Mouse (Mus musculus): ENCODE results near the gene Nckipsd. TPM values are rescaled to one million over a fixed set of nuclear protein-coding genes. Genes with fewer than 3 reads are reported as not detected.

Gene Nckipsd
- total RNA-seq (2014; rRNA removed): 2.2 and 2.8 TPM in 2 replicates
- polyA plus RNA-seq (2012; rRNA removed): 5.8 and 7.7 TPM in 2 replicates

GRCm38 (mm10) chr9:108808163-108808665 lies at the start of gene Nckipsd:
Nckipsd (plus strand) TSS chr9:108808368.
- H3K9ac ChIP-seq (ENCODE audit: low read depth, low read length): peak within 1 kb of the TSS; percentile 99
- TF ChIP-seq POLR2A (IDR thresholded peaks at IDR 0.05; ENCODE audit: extremely low read depth, insufficient read depth, low read length) (0 out of 2 replicates have a peak, but pooled peaks have one; percentile 39), CTCF (IDR thresholded peaks at IDR 0.05; ENCODE audit: low read depth, low read length) (peak; percentile 81)
- H3K27me3 ChIP-seq (ENCODE audit: control insufficient read depth, insufficient read depth, low read length): no peaks in the 10 kb centered on the region
- DNase-seq (ENCODE audit: extremely low read depth, low read depth, low spot score): no peak
- H3K27ac ChIP-seq (replicated peaks; ENCODE audit: insufficient read depth, low read depth, low read length): peak within 1 kb of the TSS; percentile 23; the same call in 1 of the 2 replicates
- H3K4me1 ChIP-seq (ENCODE audit: control insufficient read depth, insufficient read depth, low read length): peaks cover 4% of the 10 kb centered on the region; the same call in 1 of the 2 replicates
- WGBS: 1% methylated on average over 62 of the region's 62 CpGs
- H3K79me2 ChIP-seq (ENCODE audit: control insufficient read depth, insufficient read depth, low read length): no peaks in the 10 kb centered on the region
- peaks cover 26% of the 10 kb centered on the region for H3K36me3 ChIP-seq (ENCODE audit: control insufficient read depth, insufficient read depth, low read length)
- peak within 1 kb of the TSS; percentile 91 for H3K4me3 ChIP-seq (ENCODE audit: insufficient read depth, low read depth, low read length)

GRCm38 (mm10) chr9:108759121-108759520 lies 49.0 kb upstream of the Nckipsd start:
- no peaks in the 10 kb centered on the region for H3K27me3 ChIP-seq (ENCODE audit: control insufficient read depth, insufficient read depth, low read length)
- H3K27ac ChIP-seq (replicated peaks; ENCODE audit: insufficient read depth, low read depth, low read length): no peak overlapping the region
- no peaks in the 10 kb centered on the region for H3K4me1 ChIP-seq (ENCODE audit: control insufficient read depth, insufficient read depth, low read length)
- no peak for TF ChIP-seq POLR2A (IDR thresholded peaks at IDR 0.05; ENCODE audit: extremely low read depth, insufficient read depth, low read length)
- no peak for TF ChIP-seq CTCF (IDR thresholded peaks at IDR 0.05; ENCODE audit: low read depth, low read length)
- no peaks in the 10 kb centered on the region for H3K36me3 ChIP-seq (ENCODE audit: control insufficient read depth, insufficient read depth, low read length)
- H3K9ac ChIP-seq (ENCODE audit: low read depth, low read length): no peak overlapping the region
- H3K79me2 ChIP-seq (ENCODE audit: control insufficient read depth, insufficient read depth, low read length): no peaks in the 10 kb centered on the region
- WGBS: 95% methylated on average over 20 of the region's 20 CpGs
- no peak for DNase-seq (ENCODE audit: extremely low read depth, low read depth, low spot score)
- no peak overlapping the region for H3K4me3 ChIP-seq (ENCODE audit: insufficient read depth, low read depth, low read length)

GRCm38 (mm10) chr9:108759805-108760204 lies 48.4 kb upstream of the Nckipsd start:
- DNase-seq (ENCODE audit: extremely low read depth, low read depth, low spot score): peak; percentile 68
- 78% methylated on average over 2 of the region's 2 CpGs for WGBS
- Histone ChIP-seq H3K27me3 (ENCODE audit: control insufficient read depth, insufficient read depth, low read length) (no peaks in the 10 kb centered on the region), H3K79me2 (ENCODE audit: control insufficient read depth, insufficient read depth, low read length) (no peaks in the 10 kb centered on the region), H3K4me1 (ENCODE audit: control insufficient read depth, insufficient read depth, low read length) (peaks cover 1% of the 10 kb centered on the region; the same call in 1 of the 2 replicates), H3K27ac (replicated peaks; ENCODE audit: insufficient read depth, low read depth, low read length) (no peak overlapping the region), H3K36me3 (ENCODE audit: control insufficient read depth, insufficient read depth, low read length) (no peaks in the 10 kb centered on the region), H3K4me3 (ENCODE audit: insufficient read depth, low read depth, low read length) (no peak overlapping the region), H3K9ac (ENCODE audit: low read depth, low read length) (no peak overlapping the region)
- TF ChIP-seq POLR2A (IDR thresholded peaks at IDR 0.05; ENCODE audit: extremely low read depth, insufficient read depth, low read length) (no peak), CTCF (IDR thresholded peaks at IDR 0.05; ENCODE audit: low read depth, low read length) (peak; percentile 91)

- no peak for TF ChIP-seq CTCF (IDR thresholded peaks at IDR 0.05; ENCODE audit: low read depth, low read length)
- no peak for TF ChIP-seq POLR2A (IDR thresholded peaks at IDR 0.05; ENCODE audit: extremely low read depth, insufficient read depth, low read length)
- H3K4me3 ChIP-seq (ENCODE audit: insufficient read depth, low read depth, low read length): no peak overlapping the region
- H3K27ac ChIP-seq (replicated peaks; ENCODE audit: insufficient read depth, low read depth, low read length): no peak overlapping the region
- no peaks in the 10 kb centered on the region for H3K36me3 ChIP-seq (ENCODE audit: control insufficient read depth, insufficient read depth, low read length)
- DNase-seq (ENCODE audit: extremely low read depth, low read depth, low spot score): no peak
- peaks cover 3% of the 10 kb centered on the region; the same call in 1 of the 2 replicates for H3K4me1 ChIP-seq (ENCODE audit: control insufficient read depth, insufficient read depth, low read length)
- no peaks in the 10 kb centered on the region for H3K79me2 ChIP-seq (ENCODE audit: control insufficient read depth, insufficient read depth, low read length)
- H3K27me3 ChIP-seq (ENCODE audit: control insufficient read depth, insufficient read depth, low read length): no peaks in the 10 kb centered on the region
- H3K9ac ChIP-seq (ENCODE audit: low read depth, low read length): no peak overlapping the region
Observed at GRCm38 (mm10) chr9:108761561-108761960, 46.6 kb upstream of the Nckipsd start.

- Histone ChIP-seq H3K4me3 (ENCODE audit: insufficient read depth, low read depth, low read length) (no peak overlapping the region), H3K9ac (ENCODE audit: low read depth, low read length) (no peak overlapping the region), H3K4me1 (ENCODE audit: control insufficient read depth, insufficient read depth, low read length) (peaks cover 3% of the 10 kb centered on the region; the same call in 1 of the 2 replicates), H3K79me2 (ENCODE audit: control insufficient read depth, insufficient read depth, low read length) (no peaks in the 10 kb centered on the region), H3K36me3 (ENCODE audit: control insufficient read depth, insufficient read depth, low read length) (no peaks in the 10 kb centered on the region), H3K27me3 (ENCODE audit: control insufficient read depth, insufficient read depth, low read length) (no peaks in the 10 kb centered on the region), H3K27ac (replicated peaks; ENCODE audit: insufficient read depth, low read depth, low read length) (peak overlapping the region; percentile 36; the same call in 1 of the 2 replicates)
- WGBS: 19% methylated on average over 10 of the region's 10 CpGs
- TF ChIP-seq CTCF (IDR thresholded peaks at IDR 0.05; ENCODE audit: low read depth, low read length): no peak
- TF ChIP-seq POLR2A (IDR thresholded peaks at IDR 0.05; ENCODE audit: extremely low read depth, insufficient read depth, low read length): no peak
- peak; percentile 97 for DNase-seq (ENCODE audit: extremely low read depth, low read depth, low spot score)
Observed at GRCm38 (mm10) chr9:108764971-108765370, 43.2 kb upstream of the Nckipsd start.

GRCm38 (mm10) chr9:108776614-108777013 lies 31.6 kb upstream of the Nckipsd start:
- Histone ChIP-seq H3K4me3 (ENCODE audit: insufficient read depth, low read depth, low read length) (no peak overlapping the region), H3K79me2 (ENCODE audit: control insufficient read depth, insufficient read depth, low read length) (no peaks in the 10 kb centered on the region), H3K27ac (replicated peaks; ENCODE audit: insufficient read depth, low read depth, low read length) (no peak overlapping the region), H3K4me1 (ENCODE audit: control insufficient read depth, insufficient read depth, low read length) (no peaks in the 10 kb centered on the region; the same call in 1 of the 2 replicates), H3K36me3 (ENCODE audit: control insufficient read depth, insufficient read depth, low read length) (no peaks in the 10 kb centered on the region), H3K9ac (ENCODE audit: low read depth, low read length) (no peak overlapping the region), H3K27me3 (ENCODE audit: control insufficient read depth, insufficient read depth, low read length) (no peaks in the 10 kb centered on the region)
- 88% methylated on average over 4 of the region's 4 CpGs for WGBS
- TF ChIP-seq CTCF (IDR thresholded peaks at IDR 0.05; ENCODE audit: low read depth, low read length) (no peak), POLR2A (IDR thresholded peaks at IDR 0.05; ENCODE audit: extremely low read depth, insufficient read depth, low read length) (no peak)
- DNase-seq (ENCODE audit: extremely low read depth, low read depth, low spot score): no peak

Measured in liver, adult 2 months (tissue).